Mouse (Mus musculus): ENCODE measurements around the gene Cacna1g.

- TF ChIP-seq POLR2A (IDR thresholded peaks at IDR 0.05; ENCODE audit: insufficient read depth, low read depth, low read length) (no peak), CTCF (IDR thresholded peaks at IDR 0.05; ENCODE audit: insufficient read depth, low read depth, low read length) (no peak)
These were observed 53.0 kb downstream of the Cacna1g start for GRCm38 (mm10) chr11:94420991-94421390.

Data from olfactory bulb, adult 2 months (tissue).